Mouse (Mus musculus) megakaryocyte, embryonic 14.5 days (primary cell): ENCODE measurements at regions not wholly inside any gene's neighbourhood (a gene's known extent, or its start where the extent isn't known, plus 50 kb on each side); places are given as distances from the start of the nearest gene placed in this dataset.

ENCODE experiments used
- FLI1 ChIP-seq: IDR thresholded peaks from 2 replicates; pipeline ENCODE4 v1.6.1; 2012; ENCODE audit warnings: low read length, inconsistent platforms, mixed read lengths
- GATA1 ChIP-seq: IDR thresholded peaks from 3 replicates; pipeline ENCODE4 v1.6.1; 2012; ENCODE audit warnings: mixed read lengths, low read length, inconsistent platforms, borderline replicate concordance

- TF ChIP-seq GATA1, result no peak
- no peak for TF ChIP-seq FLI1
Measured at GRCm38 (mm10) chr6:84442667-84443066, 151.0 kb downstream of the Cyp26b1 start.
